Mouse (Mus musculus) liver (tissue): ENCODE measurements around the gene Rbm33.

Source experiments
- DNase-seq: peaks from one replicate; pipeline ENCODE4 v3.0.0-alpha.2; 2020; ENCODE audit warnings: mixed read lengths

Gene Rbm33

DNA sequence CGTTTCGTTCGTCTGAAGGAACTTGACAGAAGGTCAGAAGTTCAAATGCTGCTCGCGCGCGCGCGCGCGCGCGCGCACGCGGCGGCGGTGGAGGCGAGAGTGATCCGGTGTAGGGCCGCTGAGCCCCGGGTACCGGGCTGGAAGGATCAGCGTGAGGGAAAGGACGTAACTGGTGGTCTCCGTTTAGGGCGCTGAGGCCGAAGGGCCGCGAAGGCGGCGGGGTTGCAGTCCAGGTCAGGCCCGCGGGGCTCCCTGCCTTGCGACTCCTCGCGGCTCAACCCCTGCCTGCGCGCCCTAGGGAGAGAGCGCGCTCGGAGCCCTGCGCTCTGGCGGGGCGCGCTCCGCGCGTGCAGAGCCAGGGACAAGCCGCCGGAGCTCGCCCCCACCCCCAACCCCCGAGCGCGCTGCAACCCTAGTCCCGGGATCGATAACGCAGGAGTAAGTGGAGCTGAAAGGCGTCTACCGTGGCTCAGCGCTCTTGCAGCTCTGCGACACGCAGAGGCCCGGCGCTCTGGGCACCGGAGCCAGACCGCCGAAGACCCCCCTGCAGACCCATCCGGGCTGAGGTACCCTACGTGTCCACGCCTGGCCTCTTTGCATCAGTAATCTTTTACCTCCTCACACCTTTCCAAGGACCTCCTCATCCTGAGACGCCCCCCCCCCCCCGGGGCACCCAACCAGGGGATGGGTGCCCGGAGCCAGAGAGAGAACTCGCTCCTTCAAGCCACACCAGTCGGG, 147.6 kb downstream of the Rbm33 start:
- DNase-seq, result no peak

DNA sequence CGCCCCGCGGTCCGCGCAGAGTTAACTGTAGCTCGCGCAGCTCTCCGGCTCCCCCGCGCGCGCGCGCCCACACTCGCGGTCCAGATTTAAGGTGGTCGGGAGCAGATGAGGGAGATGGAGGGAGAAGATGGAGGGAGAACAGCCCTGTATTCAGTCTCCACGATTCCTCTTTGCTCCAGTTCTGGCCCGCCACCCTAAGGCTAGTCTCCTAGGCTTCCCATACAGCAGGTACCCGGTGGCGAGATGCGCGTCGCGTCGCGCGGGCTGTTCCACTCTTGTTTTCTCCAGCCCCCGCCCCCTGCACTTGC, 148.1 kb downstream of the Rbm33 start:
- no peak for DNase-seq

DNA sequence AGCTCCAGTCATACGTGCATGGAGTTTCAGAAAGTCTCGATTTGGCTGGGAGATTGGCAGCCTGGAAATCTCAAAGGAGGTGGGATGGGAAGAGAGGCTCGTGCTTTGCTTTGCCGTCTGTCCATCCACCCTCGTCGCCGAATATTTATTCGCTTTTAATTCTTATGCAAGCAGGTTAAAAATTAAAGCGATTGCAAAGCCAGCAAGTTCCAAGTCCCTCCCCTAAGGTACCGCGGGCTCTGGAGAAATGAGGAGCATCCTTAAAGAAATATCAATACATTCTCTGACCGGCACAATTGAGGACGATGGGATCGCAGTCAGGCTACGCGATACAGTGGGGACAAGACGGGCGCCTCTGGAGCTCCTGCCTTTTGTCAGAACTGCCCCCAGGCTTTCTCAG, 148.6 kb downstream of the Rbm33 start:
- DNase-seq, result no peak

GRCm38 (mm10) chr5:28466351-28466750, 149.4 kb downstream of the Rbm33 start:
- DNase-seq, result no peak

DNA sequence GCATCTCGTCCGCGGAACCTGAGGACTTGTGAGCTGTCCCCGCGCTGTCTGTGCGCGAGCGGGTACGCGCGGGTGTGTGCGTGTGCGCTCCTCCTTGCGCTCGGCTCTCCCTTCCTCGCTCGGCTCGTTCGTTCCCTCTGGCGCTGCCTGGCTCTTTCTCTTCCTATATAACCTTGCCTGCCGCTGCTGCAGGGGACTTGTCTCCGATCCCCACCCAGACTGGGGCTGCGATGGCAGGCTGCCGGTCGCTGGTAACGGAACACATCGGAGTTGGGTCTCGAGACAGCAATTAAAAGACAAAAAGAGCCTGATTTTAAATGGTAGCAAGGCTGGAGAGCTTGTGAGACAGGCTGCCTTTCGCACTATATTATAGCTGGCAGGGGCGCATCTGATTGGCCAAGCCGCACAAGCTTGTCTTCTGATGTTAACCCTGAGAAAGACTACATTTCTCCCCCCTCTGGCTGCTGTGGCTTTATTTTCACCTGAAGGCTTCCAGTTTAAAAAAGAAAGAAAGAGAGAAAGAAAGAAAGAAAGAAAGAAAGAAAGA, 149.9 kb downstream of the Rbm33 start, which contains the start of gene Shh:
Gene Shh (minus strand): TSS at position 497 of the 547 bp plus-strand sequence.
- DNase-seq, result no peak
